Mouse (Mus musculus) frontal cortex, postnatal 25 days (tissue): ENCODE data around the gene Egr2.
A peak's percentile ranks its signal among the peaks of the same experiment; 100 is the strongest.

ENCODE experiments used
- DNase-seq, 2 experiments: peaks; one replicate each; pipeline ENCODE4 v3.0.0; 2022; ENCODE audit warnings: low spot score in 2 of 2

Gene Egr2

DNA sequence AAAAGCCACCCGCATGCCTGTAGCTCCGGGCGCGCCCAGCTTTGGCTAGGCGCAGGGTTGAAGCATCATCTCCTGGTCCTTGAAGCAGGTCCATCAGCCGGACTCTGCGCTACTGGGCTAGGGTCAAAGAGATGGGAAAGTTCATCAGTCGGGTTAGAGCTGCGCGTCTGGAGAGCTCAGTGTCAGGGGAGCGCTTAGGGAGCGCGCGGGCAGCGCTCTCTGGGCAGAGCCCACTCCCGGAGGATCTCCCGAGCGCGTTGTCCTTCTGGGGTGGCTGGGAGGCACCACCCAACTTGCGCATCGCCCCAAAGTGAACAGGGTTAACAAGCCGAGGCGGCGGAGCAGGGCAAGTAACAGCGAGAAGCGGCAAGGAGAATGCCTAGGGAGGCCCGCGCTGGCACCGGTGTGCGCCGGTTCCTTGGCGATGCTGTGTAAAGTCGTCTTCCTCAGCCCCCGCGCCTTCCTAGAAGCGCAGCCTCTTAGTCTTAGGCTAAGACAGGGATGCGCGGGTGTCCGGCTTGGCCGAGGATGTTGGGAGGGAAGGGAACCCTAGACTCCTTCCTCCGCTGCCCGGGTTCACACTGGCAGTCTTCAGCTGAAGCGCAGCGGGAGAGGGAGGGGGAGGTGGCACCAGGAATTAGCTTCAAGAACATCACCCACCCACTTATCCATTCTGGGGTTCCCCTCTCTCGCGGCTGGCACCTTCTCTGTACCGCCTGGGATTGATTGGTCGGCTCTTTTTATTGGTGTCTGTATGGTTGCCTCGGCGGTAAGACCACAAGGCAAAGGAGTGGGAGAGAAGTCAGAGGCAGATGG, 3.5 kb downstream of the Egr2 start:
- DNase-seq = no peak

- no peak for DNase-seq
Observed at GRCm38 (mm10) chr10:67539401-67539730, 4.1 kb downstream of the Egr2 start.

- no peak for DNase-seq
Observed at GRCm38 (mm10) chr10:67540591-67540990, 5.3 kb downstream of the Egr2 start.

DNA sequence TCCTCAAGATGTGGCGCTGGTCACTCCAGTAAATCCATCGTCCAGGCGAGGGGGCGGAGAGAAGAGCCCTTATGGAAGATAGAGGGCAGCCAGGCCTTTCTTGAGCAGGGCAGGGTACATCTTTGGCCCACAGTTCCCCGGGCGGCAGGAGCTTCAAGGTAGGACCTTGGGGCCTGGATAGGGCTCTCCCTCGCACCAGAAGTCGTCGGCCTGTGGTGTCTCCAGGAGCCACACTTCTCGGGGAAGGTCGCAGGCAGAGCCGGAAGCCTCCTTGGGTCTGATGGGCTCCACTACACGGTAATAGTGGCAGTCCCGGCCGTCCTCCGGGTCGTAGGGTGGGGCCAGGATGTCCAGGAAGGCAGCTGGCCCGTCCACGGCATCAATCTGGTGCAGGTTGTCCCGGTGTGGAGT, 12.6 kb downstream of the Egr2 start:
- DNase-seq = no peak

DNA sequence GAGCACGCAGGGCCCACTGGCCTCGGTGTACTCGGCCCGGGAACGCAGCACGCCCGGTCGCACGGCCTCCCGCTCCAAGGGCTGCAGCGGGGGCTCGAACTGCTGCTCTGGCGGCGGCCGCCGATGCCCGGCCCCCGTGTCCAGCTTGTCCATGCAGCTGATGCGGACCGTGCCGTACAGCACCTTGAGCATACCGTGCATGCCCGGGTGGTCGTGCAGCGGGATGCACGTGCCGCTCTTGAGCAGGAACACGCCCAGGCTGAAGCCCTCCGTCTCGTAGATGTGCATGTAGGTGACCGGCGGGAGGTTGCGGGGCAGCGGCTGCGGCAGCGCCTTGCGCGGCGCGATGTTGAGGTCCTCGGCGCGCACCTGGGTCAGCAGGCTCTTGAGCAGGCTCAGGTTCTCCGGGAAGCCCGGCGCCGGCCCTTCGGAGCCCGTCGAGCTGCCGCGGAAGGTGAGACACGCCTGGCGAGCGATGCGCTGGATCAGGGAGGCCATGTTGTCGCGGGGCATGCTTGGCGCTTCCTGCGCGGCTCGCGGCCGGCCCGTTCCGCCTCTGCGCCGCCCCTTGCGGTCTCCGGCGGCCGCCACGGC, 13.1 kb downstream of the Egr2 start:
- DNase-seq = peak; percentile 51 to 56

GRCm38 (mm10) chr10:67548877-67549731, 13.8 kb downstream of the Egr2 start, which contains the start of gene Ado:
Gene Ado, minus strand, starts transcription at chr10:67548955.
- DNase-seq = peak; percentile 90 to 91

GRCm38 (mm10) chr10:67558053-67558452, 22.8 kb downstream of the Egr2 start:
- DNase-seq = no peak

GRCm38 (mm10) chr10:67559765-67560394, 24.6 kb downstream of the Egr2 start:
- no peak for DNase-seq

- DNase-seq = no peak
Observed at GRCm38 (mm10) chr10:67561185-67561584, 25.9 kb downstream of the Egr2 start.

GRCm38 (mm10) chr10:67564509-67564908, 29.2 kb downstream of the Egr2 start:
- DNase-seq = no peak

GRCm38 (mm10) chr10:67566104-67566503, 30.8 kb downstream of the Egr2 start:
- DNase-seq = no peak

DNA sequence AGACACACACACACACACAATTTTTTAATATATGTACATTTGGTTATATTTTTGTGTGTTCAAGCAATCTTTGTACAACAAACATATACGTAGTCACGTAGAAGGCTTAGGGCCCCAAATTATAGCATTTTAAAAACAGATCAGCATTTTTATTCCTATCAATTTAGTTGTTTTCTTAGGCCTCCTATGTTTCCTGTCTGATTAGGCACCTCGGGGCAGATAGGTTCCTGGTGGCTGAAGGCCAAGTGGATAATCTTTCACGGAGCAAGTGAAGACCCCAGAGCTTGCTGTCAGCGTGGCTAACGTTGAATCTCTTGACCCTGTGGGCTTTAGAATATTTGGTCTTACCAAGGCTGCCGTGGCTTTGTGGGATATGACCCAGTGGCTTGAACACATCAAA, 34.3 kb downstream of the Egr2 start:
- DNase-seq = no peak

GRCm38 (mm10) chr10:67571443-67571842, 36.2 kb downstream of the Egr2 start:
- no peak for DNase-seq

GRCm38 (mm10) chr10:67573310-67573709, 38.0 kb downstream of the Egr2 start:
- DNase-seq = no peak

DNA sequence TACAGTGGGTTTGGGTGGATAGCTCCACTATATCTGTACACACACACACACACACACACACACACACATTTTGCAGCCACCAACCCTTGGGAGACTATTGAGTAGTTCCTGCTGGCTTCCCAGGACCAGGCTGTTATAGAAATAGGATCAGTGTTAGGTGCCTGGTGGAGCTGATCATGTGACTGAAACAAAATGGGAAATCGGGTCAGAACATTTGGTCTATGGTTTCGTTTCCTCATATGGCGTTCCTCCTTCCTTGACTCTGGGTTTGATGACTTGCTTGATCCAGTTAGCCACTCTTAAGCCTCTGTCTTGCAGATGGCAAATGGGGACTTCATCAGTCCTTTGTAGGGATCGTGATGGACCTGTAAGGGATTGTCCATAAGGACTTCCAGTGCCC, 44.6 kb downstream of the Egr2 start:
- DNase-seq = no peak

DNA sequence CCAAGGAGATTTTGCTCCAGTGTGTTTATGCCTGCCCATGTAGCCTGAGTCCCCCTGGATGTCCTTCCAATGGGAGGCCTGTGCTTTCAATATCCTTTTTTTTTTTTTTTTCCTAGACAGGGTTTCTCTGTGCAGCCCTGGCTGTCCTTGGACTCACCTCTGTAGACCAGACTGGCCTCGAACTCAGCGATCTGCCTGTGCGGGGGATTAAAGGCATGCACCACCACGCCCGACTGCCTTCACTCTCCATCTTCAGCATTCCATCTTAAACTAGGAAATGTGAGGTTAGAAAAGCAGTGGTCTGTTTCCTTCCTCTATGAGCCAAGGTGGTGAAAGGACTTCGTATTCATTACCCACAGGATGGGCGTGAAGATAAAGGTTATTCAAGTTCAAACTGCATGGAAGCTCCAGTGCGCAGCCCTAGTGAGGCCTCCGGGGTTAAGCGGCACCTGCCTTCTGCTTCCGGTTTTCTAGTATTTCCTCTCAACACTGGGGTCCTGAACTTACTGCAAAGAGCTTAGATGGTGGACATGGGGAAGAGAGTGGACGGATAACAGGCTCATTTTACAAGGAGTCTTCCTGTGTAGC, 46.5 kb downstream of the Egr2 start:
- DNase-seq = no peak

GRCm38 (mm10) chr10:67585873-67586610, 50.8 kb downstream of the Egr2 start:
- DNase-seq = no peak
